In the genomic region with DNA sequence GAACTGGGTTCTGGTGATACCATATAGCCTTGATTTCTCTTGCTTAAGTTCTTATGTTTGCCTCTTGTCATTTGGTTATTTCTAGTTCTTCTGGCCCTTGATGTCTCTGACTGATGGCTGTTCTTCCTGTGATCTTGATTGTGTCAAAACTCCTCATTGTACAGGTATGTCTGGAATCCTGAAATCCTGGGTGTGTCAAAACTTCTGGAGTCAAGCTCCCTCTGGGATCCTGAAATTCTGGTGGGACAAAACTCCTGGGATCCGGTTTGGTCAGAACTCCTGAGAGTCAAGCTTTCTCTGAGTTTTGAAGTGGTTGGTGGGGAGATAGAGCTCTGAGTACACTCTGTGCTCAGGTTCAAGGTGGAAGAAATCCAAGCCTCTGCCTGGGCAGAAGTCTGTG, we compare ENCODE assay signal across 25 mouse cellular contexts.
DNase-seq lines count a peak whose midpoint lies in the region; TF ChIP-seq lines count a peak whose summit lies in the region.
"Had no signal": no experiment of that assay in that cellular context is flagged by ENCODE, and none has a peak within 500 bp of the region (broad histone marks: within the 10 kb centered on the region; RNA-seq: fewer than 3 reads in every experiment).

No protein-coding gene starts in this region.

- H3K36me3 ChIP-seq in E14TG2a.4 (ENCODE audit: insufficient read depth, low read length): peaks cover 17% of the 10 kb centered on the region
- H3K36me3 ChIP-seq: embryonic facial prominence, embryonic 13.5 days; embryonic facial prominence, embryonic 15.5 days; forebrain, embryonic 10.5 days; forebrain, embryonic 12.5 days; G1E had no signal

- H3K27me3 ChIP-seq in E14TG2a.4 (ENCODE audit: insufficient read depth, low read length): no peaks in the 10 kb centered on the region
- H3K27me3 ChIP-seq: CH12.LX; embryonic facial prominence, embryonic 13.5 days; embryonic facial prominence, embryonic 15.5 days; forebrain, embryonic 12.5 days; Patski had no signal

- no peak for TF ChIP-seq CTCF in E14TG2a.4 (conservative IDR thresholded peaks at IDR 0.05; ENCODE audit: low read length)

- DNase-seq in ES-CJ7 (ENCODE audit: low read depth, low spot score) (peak; percentile 84), R1 (ENCODE audit: low read depth, low spot score) (peak; percentile 97)
- no peak for DNase-seq in heart, postnatal 10 days
- DNase-seq in adrenal gland, adult 18-20 months (ENCODE audit: low spot score in 2 of 2): no peak
- DNase-seq in right cerebral cortex, postnatal 10 days (ENCODE audit: low spot score in 2 of 2): no peak
- DNase-seq: adrenal gland, adult 2 months; adrenal gland, postnatal 10 days; adrenal gland, postnatal 25 days; B cell, adult 2 months; cerebellum, adult 11 months; cerebellum, adult 18-20 months; cerebellum, adult 8-10 months; cerebellum, adult 9-11 months; cerebellum, postnatal 14 days; cerebellum, postnatal 36 days; embryo, embryonic 11 days had no signal

- peaks cover 48% of the 10 kb centered on the region for H3K4me1 ChIP-seq in E14TG2a.4 (replicated peaks; ENCODE audit: low read depth, low read length)
- H3K4me1 ChIP-seq: embryonic facial prominence, embryonic 13.5 days; embryonic facial prominence, embryonic 15.5 days; forebrain, embryonic 10.5 days; forebrain, embryonic 12.5 days had no signal

- H3K9me3 ChIP-seq in E14TG2a.4 (ENCODE audit: low read length): peaks cover 21% of the 10 kb centered on the region
- H3K9me3 ChIP-seq: embryonic facial prominence, embryonic 13.5 days; embryonic facial prominence, embryonic 15.5 days; forebrain, embryonic 10.5 days; forebrain, embryonic 12.5 days; G1E had no signal

- H3K4me3 ChIP-seq in E14TG2a.4 (replicated peaks; ENCODE audit: low read length): 0 out of 2 replicates have a peak overlapping the region, but pooled peaks have one; percentile 14
- H3K4me3 ChIP-seq: embryonic facial prominence, embryonic 13.5 days; embryonic facial prominence, embryonic 15.5 days; erythroblast, embryonic 14.5 days; forebrain, embryonic 10.5 days; forebrain, embryonic 12.5 days had no signal

- intact Hi-C loops in heart, postnatal 10 days (cut with DNase I): no loop called here

Comparison
In these comparisons a context has a peak if more than half of its experiments do, and no peak if none do; other contexts are left out.
1. DNase-seq: peak in ES-CJ7 (single experiment) and R1 (single experiment); none in heart, postnatal 10 days (0 of 2), adrenal gland, adult 18-20 months (0 of 2) and right cerebral cortex, postnatal 10 days (0 of 2).